Mouse (Mus musculus): Measurements from ENCODE around the gene Lrmp. TPM values are rescaled to one million over a fixed set of nuclear protein-coding genes. Genes with fewer than 3 reads are reported as not detected.

Lrmp gene
- total and polyA plus RNA-seq, 3 experiments, result 0.04 to 0.05 TPM; not detected in 1

DNA sequence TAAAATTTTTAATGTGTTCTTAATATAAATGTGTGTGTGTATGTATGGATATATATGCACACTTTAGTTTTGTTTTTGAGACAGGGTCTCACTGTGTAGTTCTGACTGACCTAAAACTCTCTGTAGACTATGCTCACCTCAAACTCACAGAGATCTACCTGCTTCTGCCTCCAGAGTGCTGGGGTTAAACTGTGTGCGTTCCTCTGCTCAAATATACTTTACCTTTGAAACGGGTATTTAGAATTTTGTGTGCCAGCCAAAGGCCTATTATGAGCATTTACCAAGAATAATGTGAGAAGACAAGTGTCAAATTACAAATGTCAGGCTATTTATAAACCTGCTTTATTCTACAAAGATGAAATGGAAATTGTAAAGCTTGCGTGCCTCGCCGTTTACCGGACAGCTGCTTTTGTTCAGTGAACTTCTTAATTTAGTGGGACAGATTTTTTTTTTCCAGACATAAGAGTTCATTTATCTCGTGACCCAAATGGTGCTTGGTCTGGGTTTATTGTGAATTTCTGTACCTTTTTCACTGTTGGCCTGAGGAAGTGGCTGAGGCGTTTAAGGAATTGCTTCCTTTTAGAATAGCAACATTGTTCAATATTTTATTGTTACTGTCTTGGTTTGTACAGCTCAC, 7.1 kb downstream of the Lrmp start:
- ATAC-seq (ENCODE audit: extremely low read depth, insufficient number of reproducible peaks, low FRiP score, poor library complexity, severe bottlenecking), result no peak
- DNase-seq (ENCODE audit: low spot score), result no peak
- Histone ChIP-seq H3K4me1 (ENCODE audit: insufficient read depth, low read depth, low read length) (no peaks in the 10 kb centered on the region), H3K9me3 (replicated peaks) (peaks cover 36% of the 10 kb centered on the region), H3K4me3 (ENCODE audit: low read depth, low read length) (no peak overlapping the region), H3K36me3 (replicated peaks) (no peaks in the 10 kb centered on the region), H3K27me3 (ENCODE audit: insufficient read depth, low read length) (no peaks in the 10 kb centered on the region)
- no peak for TF ChIP-seq TAL1 (conservative IDR thresholded peaks at IDR 0.05; ENCODE audit: low read depth, low read length)
- no peak for TF ChIP-seq CTCF (IDR thresholded peaks at IDR 0.05; ENCODE audit: low read depth, low read length)
- no peak for TF ChIP-seq POLR2AphosphoS5 (IDR thresholded peaks at IDR 0.05; ENCODE audit: insufficient replicate concordance, low read depth, low read length)
- no peak for TF ChIP-seq GATA1 (IDR thresholded peaks at IDR 0.05; ENCODE audit: borderline replicate concordance, low read length)
- TF ChIP-seq GATA2 (IDR thresholded peaks at IDR 0.05; ENCODE audit: borderline replicate concordance, low read depth, low read length), result no peak

- no peaks in the 10 kb centered on the region for H3K4me1 ChIP-seq (ENCODE audit: insufficient read depth, low read depth, low read length)
- no peaks in the 10 kb centered on the region for H3K27me3 ChIP-seq (ENCODE audit: insufficient read depth, low read length)
Measured at GRCm38 (mm10) chr6:145123136-145124060, 7.9 kb downstream of the Lrmp start.

DNA sequence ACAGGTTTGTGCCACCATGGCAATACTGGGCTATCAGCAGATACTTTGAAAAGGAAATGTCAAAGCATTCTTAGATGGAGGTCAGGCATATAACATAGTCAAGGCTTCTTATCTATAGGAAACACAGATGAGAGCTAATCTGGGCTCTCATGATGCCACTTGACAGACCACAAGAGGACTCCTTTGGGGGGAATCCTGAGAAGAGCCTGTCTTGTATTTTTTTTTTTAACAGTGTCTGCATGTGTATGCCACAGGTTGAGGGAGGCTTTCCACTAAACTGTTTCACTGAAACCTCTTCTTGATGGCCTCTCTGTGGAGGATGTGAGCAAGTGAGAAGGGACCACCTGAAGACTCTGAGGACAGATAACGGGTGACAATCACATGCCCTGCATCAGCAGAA, 9.2 kb downstream of the Lrmp start:
- no peak for DNase-seq (ENCODE audit: low spot score)
- no peaks in the 10 kb centered on the region for H3K4me1 ChIP-seq (ENCODE audit: insufficient read depth, low read depth, low read length)

More at GRCm38 (mm10) chr6:145123136-145124060, 7.9 kb downstream of the Lrmp start:
- peaks cover 37% of the 10 kb centered on the region for H3K9me3 ChIP-seq (replicated peaks)
- no peak for ATAC-seq (ENCODE audit: extremely low read depth, insufficient number of reproducible peaks, low FRiP score, poor library complexity, severe bottlenecking)
- DNase-seq (ENCODE audit: low spot score), result no peak
- TF ChIP-seq POLR2AphosphoS5 (IDR thresholded peaks at IDR 0.05; ENCODE audit: insufficient replicate concordance, low read depth, low read length) (no peak), GATA2 (IDR thresholded peaks at IDR 0.05; ENCODE audit: borderline replicate concordance, low read depth, low read length) (no peak), GATA1 (IDR thresholded peaks at IDR 0.05; ENCODE audit: borderline replicate concordance, low read length) (no peak), TAL1 (conservative IDR thresholded peaks at IDR 0.05; ENCODE audit: low read depth, low read length) (no peak), CTCF (IDR thresholded peaks at IDR 0.05; ENCODE audit: low read depth, low read length) (no peak)
- no peak overlapping the region for H3K4me3 ChIP-seq (ENCODE audit: low read depth, low read length)
- no peaks in the 10 kb centered on the region for H3K36me3 ChIP-seq (replicated peaks)

DNA sequence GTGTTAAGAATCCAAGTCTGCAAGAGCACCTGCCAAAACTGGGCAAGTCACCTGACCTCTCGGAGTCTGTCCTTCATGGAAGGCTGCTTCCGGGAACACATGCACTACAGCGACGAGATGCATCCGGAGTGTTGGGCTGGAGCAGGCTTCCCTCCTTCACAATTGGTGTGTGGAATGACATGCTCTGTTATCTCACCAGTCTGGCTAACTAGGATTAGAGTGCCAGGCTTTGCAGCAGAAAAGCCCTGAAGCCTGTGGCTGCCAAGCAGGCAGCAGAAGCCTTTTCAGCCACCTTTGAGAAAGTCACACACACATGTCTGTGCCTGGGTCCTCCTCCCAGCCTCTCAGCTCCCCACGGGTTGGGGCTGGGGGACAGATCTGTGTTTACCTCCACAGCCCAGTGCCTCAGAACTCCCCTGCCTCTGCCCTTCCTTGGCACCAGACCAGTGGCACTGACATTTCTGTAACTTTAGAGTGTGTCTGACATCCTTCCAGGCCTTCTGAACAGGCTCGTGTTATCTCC, 10.2 kb downstream of the Lrmp start:
- Histone ChIP-seq H3K4me3 (ENCODE audit: low read depth, low read length) (no peak overlapping the region), H3K9me3 (replicated peaks) (peaks cover 40% of the 10 kb centered on the region), H3K4me1 (ENCODE audit: insufficient read depth, low read depth, low read length) (no peaks in the 10 kb centered on the region), H3K27me3 (ENCODE audit: insufficient read depth, low read length) (no peaks in the 10 kb centered on the region), H3K36me3 (replicated peaks) (no peaks in the 10 kb centered on the region)
- DNase-seq (ENCODE audit: low spot score) (no peak), ATAC-seq (ENCODE audit: extremely low read depth, insufficient number of reproducible peaks, low FRiP score, poor library complexity, severe bottlenecking) (no peak)
- TF ChIP-seq TAL1 (conservative IDR thresholded peaks at IDR 0.05; ENCODE audit: low read depth, low read length) (no peak), GATA2 (IDR thresholded peaks at IDR 0.05; ENCODE audit: borderline replicate concordance, low read depth, low read length) (no peak), POLR2AphosphoS5 (IDR thresholded peaks at IDR 0.05; ENCODE audit: insufficient replicate concordance, low read depth, low read length) (no peak), CTCF (IDR thresholded peaks at IDR 0.05; ENCODE audit: low read depth, low read length) (no peak), GATA1 (IDR thresholded peaks at IDR 0.05; ENCODE audit: borderline replicate concordance, low read length) (no peak)

More for the DNA sequence above, 9.2 kb downstream of the Lrmp start:
- H3K9me3 ChIP-seq (replicated peaks), result peaks cover 41% of the 10 kb centered on the region
- no peak for ATAC-seq (ENCODE audit: extremely low read depth, insufficient number of reproducible peaks, low FRiP score, poor library complexity, severe bottlenecking)
- no peak for TF ChIP-seq POLR2AphosphoS5 (IDR thresholded peaks at IDR 0.05; ENCODE audit: insufficient replicate concordance, low read depth, low read length)
- no peak for TF ChIP-seq CTCF (IDR thresholded peaks at IDR 0.05; ENCODE audit: low read depth, low read length)
- no peak for TF ChIP-seq GATA2 (IDR thresholded peaks at IDR 0.05; ENCODE audit: borderline replicate concordance, low read depth, low read length)
- TF ChIP-seq GATA1 (IDR thresholded peaks at IDR 0.05; ENCODE audit: borderline replicate concordance, low read length), result no peak
- no peak for TF ChIP-seq TAL1 (conservative IDR thresholded peaks at IDR 0.05; ENCODE audit: low read depth, low read length)
- no peak overlapping the region for H3K4me3 ChIP-seq (ENCODE audit: low read depth, low read length)
- no peaks in the 10 kb centered on the region for H3K27me3 ChIP-seq (ENCODE audit: insufficient read depth, low read length)
- no peaks in the 10 kb centered on the region for H3K36me3 ChIP-seq (replicated peaks)

DNA sequence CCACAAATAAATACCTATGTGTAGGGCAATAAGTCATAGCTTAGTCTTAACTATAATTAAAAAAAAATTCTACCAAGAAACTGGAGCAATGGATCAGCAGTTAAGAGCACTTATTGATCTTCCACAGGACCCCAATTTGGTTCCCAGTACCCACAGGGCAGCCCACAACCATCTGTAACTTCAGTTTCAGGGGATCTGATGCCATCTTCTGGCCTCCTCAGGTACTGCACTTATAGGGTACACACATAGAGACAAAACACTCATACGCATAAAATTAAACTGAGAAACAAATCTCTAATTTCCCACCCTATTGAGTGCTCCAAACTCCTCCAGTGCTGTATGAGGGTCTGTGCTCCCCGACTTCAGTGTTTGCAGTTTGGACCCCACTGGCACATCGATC, 12.2 kb downstream of the Lrmp start:
- TF ChIP-seq CTCF (IDR thresholded peaks at IDR 0.05; ENCODE audit: low read depth, low read length) (no peak), GATA2 (IDR thresholded peaks at IDR 0.05; ENCODE audit: borderline replicate concordance, low read depth, low read length) (no peak)
- Histone ChIP-seq H3K9me3 (replicated peaks) (peaks cover 32% of the 10 kb centered on the region), H3K27me3 (ENCODE audit: insufficient read depth, low read length) (no peaks in the 10 kb centered on the region), H3K36me3 (replicated peaks) (no peaks in the 10 kb centered on the region), H3K4me3 (ENCODE audit: low read depth, low read length) (no peak overlapping the region), H3K4me1 (ENCODE audit: insufficient read depth, low read depth, low read length) (no peaks in the 10 kb centered on the region)
- DNase-seq (ENCODE audit: low spot score) (no peak), ATAC-seq (ENCODE audit: extremely low read depth, insufficient number of reproducible peaks, low FRiP score, poor library complexity, severe bottlenecking) (no peak)

- no peak overlapping the region for H3K4me3 ChIP-seq (ENCODE audit: low read depth, low read length)
- ATAC-seq (ENCODE audit: extremely low read depth, insufficient number of reproducible peaks, low FRiP score, poor library complexity, severe bottlenecking), result no peak
- no peaks in the 10 kb centered on the region for H3K27me3 ChIP-seq (ENCODE audit: insufficient read depth, low read length)
- peaks cover 38% of the 10 kb centered on the region for H3K9me3 ChIP-seq (replicated peaks)
- DNase-seq (ENCODE audit: low spot score), result no peak
- TF ChIP-seq POLR2AphosphoS5 (IDR thresholded peaks at IDR 0.05; ENCODE audit: insufficient replicate concordance, low read depth, low read length) (no peak), TAL1 (conservative IDR thresholded peaks at IDR 0.05; ENCODE audit: low read depth, low read length) (no peak), CTCF (IDR thresholded peaks at IDR 0.05; ENCODE audit: low read depth, low read length) (no peak), GATA1 (IDR thresholded peaks at IDR 0.05; ENCODE audit: borderline replicate concordance, low read length) (no peak), GATA2 (IDR thresholded peaks at IDR 0.05; ENCODE audit: borderline replicate concordance, low read depth, low read length) (no peak)
- H3K36me3 ChIP-seq (replicated peaks), result no peaks in the 10 kb centered on the region
- no peaks in the 10 kb centered on the region for H3K4me1 ChIP-seq (ENCODE audit: insufficient read depth, low read depth, low read length)
Measured at GRCm38 (mm10) chr6:145129563-145129962, 14.1 kb downstream of the Lrmp start.
